Mouse (Mus musculus): ENCODE data around the gene Krit1. TPM values are rescaled to one million over a fixed set of nuclear protein-coding genes. Genes with fewer than 3 reads are reported as not detected.
"Not testable (repeated sequence)": the region's sequence is repeated elsewhere in the genome, so short reads cannot be mapped to it uniquely, and the experiment has no call there.

The Krit1 gene
- polyA plus RNA-seq, 1 experiment from 2014 or later = 30.8 TPM

DNA sequence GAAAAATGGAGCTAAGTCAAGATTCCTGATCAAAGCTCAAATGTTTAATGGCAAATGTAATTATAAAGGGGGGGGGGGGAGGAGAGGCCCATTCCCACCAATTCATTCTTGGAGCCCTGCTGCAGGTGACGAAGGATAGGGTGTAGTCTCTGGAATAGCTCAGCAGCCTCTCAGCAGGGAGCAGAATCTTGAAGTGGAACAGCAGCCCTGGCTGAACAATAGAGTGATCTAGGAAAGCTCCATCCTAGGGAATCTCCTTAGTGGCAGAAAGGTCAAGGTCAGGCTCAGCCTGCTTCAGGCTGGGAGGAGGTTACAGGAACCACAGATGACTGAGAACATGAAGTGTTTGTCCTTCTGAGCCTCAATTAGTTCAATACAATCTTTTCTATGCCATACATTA lies 69.4 kb downstream of the Krit1 start:
- no peak overlapping the region for H3K4me2 ChIP-seq (replicated peaks; ENCODE audit: low read depth, low read length)
- no peaks in the 10 kb centered on the region for H3K9me3 ChIP-seq (ENCODE audit: low read length)
- DNase-seq (ENCODE audit: low spot score) (no peak), ATAC-seq (no peak)
- H3K9ac ChIP-seq (replicated peaks; ENCODE audit: low read depth) = no peak overlapping the region
- no peaks in the 10 kb centered on the region for H3K36me3 ChIP-seq (ENCODE audit: insufficient read depth, low read length)
- no peaks in the 10 kb centered on the region for H3K4me1 ChIP-seq (ENCODE audit: insufficient read depth, low read depth, low read length)
- no peaks in the 10 kb centered on the region for H3K27me3 ChIP-seq (replicated peaks; ENCODE audit: insufficient read depth, low read length)
- TF ChIP-seq CTCF (IDR thresholded peaks at IDR 0.05) = no peak
- no peak for TF ChIP-seq EP300 (IDR thresholded peaks at IDR 0.05)
- no peak overlapping the region for H3K4me3 ChIP-seq (ENCODE audit: low read depth, low read length)
- WGBS = 67% methylated on average over 1 of the region's 1 CpGs
- no peak overlapping the region for H3K27ac ChIP-seq (ENCODE audit: low read length)

DNA sequence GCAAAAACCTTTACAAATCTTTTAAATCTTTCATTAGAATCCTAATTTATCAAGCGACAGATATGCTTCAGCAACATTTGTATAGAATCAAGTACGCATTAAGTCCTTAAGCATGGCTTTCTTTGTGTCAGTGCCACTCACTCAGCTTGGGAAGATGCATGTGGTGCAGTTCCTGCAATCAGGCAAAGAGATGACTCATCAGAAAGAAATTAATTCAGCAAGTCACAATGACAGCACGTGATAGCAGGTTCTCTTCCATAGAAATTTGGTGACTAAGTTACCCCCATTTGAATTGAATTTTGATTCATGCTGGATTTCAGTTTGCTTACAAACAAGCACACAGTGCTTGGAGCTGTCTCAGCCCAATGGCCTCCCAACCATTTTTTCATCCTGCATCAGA lies 70.5 kb downstream of the Krit1 start:
- Histone ChIP-seq H3K4me3 (ENCODE audit: low read depth, low read length) (no peak overlapping the region), H3K36me3 (ENCODE audit: insufficient read depth, low read length) (no peaks in the 10 kb centered on the region), H3K27ac (ENCODE audit: low read length) (no peak overlapping the region), H3K27me3 (replicated peaks; ENCODE audit: insufficient read depth, low read length) (no peaks in the 10 kb centered on the region), H3K4me2 (replicated peaks; ENCODE audit: low read depth, low read length) (no peak overlapping the region), H3K9me3 (ENCODE audit: low read length) (no peaks in the 10 kb centered on the region), H3K4me1 (ENCODE audit: insufficient read depth, low read depth, low read length) (no peaks in the 10 kb centered on the region), H3K9ac (replicated peaks; ENCODE audit: low read depth) (no peak overlapping the region)
- 81% methylated on average over 3 of the region's 3 CpGs for WGBS
- ATAC-seq (no peak), DNase-seq (ENCODE audit: low spot score) (no peak)
- no peak for TF ChIP-seq CTCF (IDR thresholded peaks at IDR 0.05)
- no peak for TF ChIP-seq EP300 (IDR thresholded peaks at IDR 0.05)

GRCm38 (mm10) chr5:3886862-3887261 lies 83.9 kb downstream of the Krit1 start:
- H3K9me3 ChIP-seq (ENCODE audit: low read length); H3K4me3 ChIP-seq (ENCODE audit: low read depth, low read length); H3K4me1 ChIP-seq (ENCODE audit: insufficient read depth, low read depth, low read length); H3K27me3 ChIP-seq (replicated peaks; ENCODE audit: insufficient read depth, low read length); H3K9ac ChIP-seq (replicated peaks; ENCODE audit: low read depth); H3K27ac ChIP-seq (ENCODE audit: low read length); ATAC-seq; H3K36me3 ChIP-seq (ENCODE audit: insufficient read depth, low read length); DNase-seq (ENCODE audit: low spot score); H3K4me2 ChIP-seq (replicated peaks; ENCODE audit: low read depth, low read length): not testable (repeated sequence)
- 72% methylated on average over 7 of the region's 7 CpGs for WGBS

DNA sequence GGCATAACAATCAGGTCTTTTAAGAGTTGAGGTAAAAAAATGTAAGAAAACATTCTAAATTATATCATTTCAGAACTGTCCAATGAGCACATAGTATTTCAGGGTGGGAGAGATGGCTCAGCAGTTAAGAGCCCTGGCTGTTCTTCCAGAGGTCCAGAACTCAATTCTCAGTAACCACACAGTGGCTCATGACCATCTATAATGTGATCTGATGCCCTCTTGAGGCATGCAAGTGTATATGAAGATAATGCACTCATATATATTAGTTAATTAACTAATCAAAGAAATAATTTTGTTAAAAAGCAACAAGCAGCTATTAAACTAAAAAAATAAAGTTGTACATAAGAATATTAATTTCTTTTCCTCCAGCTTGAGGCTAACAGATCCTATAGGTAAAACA lies 86.2 kb downstream of the Krit1 start:
- ATAC-seq = no peak
- Histone ChIP-seq H3K27ac (ENCODE audit: low read length) (no peak overlapping the region), H3K4me3 (ENCODE audit: low read depth, low read length) (no peak overlapping the region), H3K9me3 (ENCODE audit: low read length) (no peaks in the 10 kb centered on the region), H3K9ac (replicated peaks; ENCODE audit: low read depth) (no peak overlapping the region), H3K4me2 (replicated peaks; ENCODE audit: low read depth, low read length) (no peak overlapping the region), H3K36me3 (ENCODE audit: insufficient read depth, low read length) (no peaks in the 10 kb centered on the region), H3K4me1 (ENCODE audit: insufficient read depth, low read depth, low read length) (peaks cover 5% of the 10 kb centered on the region; the same call in 1 of the 2 replicates), H3K27me3 (replicated peaks; ENCODE audit: insufficient read depth, low read length) (no peaks in the 10 kb centered on the region)
- no peak for DNase-seq (ENCODE audit: low spot score)
- TF ChIP-seq EP300 (IDR thresholded peaks at IDR 0.05) = no peak

- DNase-seq (ENCODE audit: low spot score); H3K36me3 ChIP-seq (ENCODE audit: insufficient read depth, low read length); H3K4me1 ChIP-seq (ENCODE audit: insufficient read depth, low read depth, low read length); H3K27ac ChIP-seq (ENCODE audit: low read length); H3K27me3 ChIP-seq (replicated peaks; ENCODE audit: insufficient read depth, low read length); H3K9me3 ChIP-seq (ENCODE audit: low read length): not testable (repeated sequence)
- H3K4me2 ChIP-seq (replicated peaks; ENCODE audit: low read depth, low read length) = peak within 1 kb of the TSS; percentile 50
- peak; percentile 100 for ATAC-seq
- peak within 1 kb of the TSS; percentile 42 for H3K4me3 ChIP-seq (ENCODE audit: low read depth, low read length)
- WGBS = 0% methylated on average over 6 of the region's 47 CpGs
- H3K9ac ChIP-seq (replicated peaks; ENCODE audit: low read depth) = peak within 1 kb of the TSS; percentile 23; the same call in 1 of the 2 replicates
Observed at GRCm38 (mm10) chr5:3893459-3894293, 90.7 kb downstream of the Krit1 start, which contains the start of gene Mterf1a. TSS of gene Mterf1a (minus strand) at chr5:3893933.

DNA sequence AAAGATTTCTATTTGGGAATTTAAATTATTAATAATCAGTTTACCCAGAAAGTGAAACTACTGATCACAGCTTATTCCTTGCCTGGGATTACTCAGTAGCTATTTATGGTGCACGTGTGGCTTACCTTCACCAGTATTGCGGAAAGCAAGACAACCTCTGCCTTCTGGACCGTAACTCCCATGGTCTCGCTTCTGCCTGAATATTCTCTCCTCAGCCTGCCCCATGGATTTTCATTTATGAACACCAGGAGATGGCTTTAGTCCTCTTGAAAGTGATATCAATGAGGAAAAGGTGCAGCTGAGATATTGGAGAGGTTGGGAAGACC lies 91.3 kb downstream of the Krit1 start:
- not testable (repeated sequence) for H3K4me2 ChIP-seq (replicated peaks; ENCODE audit: low read depth, low read length); DNase-seq (ENCODE audit: low spot score); H3K4me3 ChIP-seq (ENCODE audit: low read depth, low read length); H3K27ac ChIP-seq (ENCODE audit: low read length); H3K36me3 ChIP-seq (ENCODE audit: insufficient read depth, low read length); ATAC-seq; H3K27me3 ChIP-seq (replicated peaks; ENCODE audit: insufficient read depth, low read length); H3K4me1 ChIP-seq (ENCODE audit: insufficient read depth, low read depth, low read length); H3K9ac ChIP-seq (replicated peaks; ENCODE audit: low read depth); H3K9me3 ChIP-seq (ENCODE audit: low read length)
- 94% methylated on average over 4 of the region's 4 CpGs for WGBS

Other genes with a start within 250 kb of the Krit1 start
- gene 1700109H08Rik, start 231.6 kb upstream of the Krit1 start, polyA plus RNA-seq (2015; fragmentation: Nextera tagmentation; extraction: Ambion mirVana) = 0.84 and 1.2 TPM in 2 replicates
- gene Pex1, start 207.1 kb upstream of the Krit1 start, polyA plus RNA-seq (2015; fragmentation: Nextera tagmentation; extraction: Ambion mirVana) = 10.9 TPM in 2 replicates
- 7.8 and 10.5 TPM in 2 replicates for gene Rbm48, start 206.6 kb upstream of the Krit1 start, polyA plus RNA-seq (2015; fragmentation: Nextera tagmentation; extraction: Ambion mirVana)
- gene Tmbim7, start 152.0 kb upstream of the Krit1 start, polyA plus RNA-seq (2015; fragmentation: Nextera tagmentation; extraction: Ambion mirVana) = not detected in 2 replicates
- gene Gatad1, start 146.0 kb upstream of the Krit1 start, polyA plus RNA-seq (2015; fragmentation: Nextera tagmentation; extraction: Ambion mirVana) = 63.3 and 63.5 TPM in 2 replicates
- 6.8 and 7.5 TPM in 2 replicates for gene Ankib1, start 259 bp upstream of the Krit1 start, polyA plus RNA-seq (2015; fragmentation: Nextera tagmentation; extraction: Ambion mirVana)
- 0.05 TPM in 1 of 2 replicates, not detected in the other for gene Lrrd1, start 42.0 kb downstream of the Krit1 start, polyA plus RNA-seq (2015; fragmentation: Nextera tagmentation; extraction: Ambion mirVana)
- gene Mterf1a, start 90.7 kb downstream of the Krit1 start, polyA plus RNA-seq (2015; fragmentation: Nextera tagmentation; extraction: Ambion mirVana) = 5.1 and 5.7 TPM in 2 replicates
- 144 and 158 TPM in 2 replicates for gene Akap9, start 124.9 kb downstream of the Krit1 start, polyA plus RNA-seq (2015; fragmentation: Nextera tagmentation; extraction: Ambion mirVana)